Mouse (Mus musculus) lung, embryonic 16.5 days (tissue): ENCODE results near the gene Abcd2. TPM values are rescaled to one million over a fixed set of nuclear protein-coding genes. Genes with fewer than 3 reads are reported as not detected.

Source experiments
- ATAC-seq: fragments of 200-750 bp; cut with Nextera tagmentation; 2 replicates; pipeline ENCODE4 v1.8.0; 2017; ENCODE audit warnings: low read depth, mild to moderate bottlenecking, moderate library complexity
- H3K27ac ChIP-seq: fragments of 300-500 bp; sonication (generic); 2 replicates; pipeline ENCODE4 v1.5.1; 2014; ENCODE audit warnings: mild to moderate bottlenecking, control low read depth, low read length
- H3K27me3 ChIP-seq: fragments of 300-500 bp; sonication (generic); 2 replicates; pipeline ENCODE4 v1.6.1; 2014; ENCODE audit warnings: low read depth, low read length, mixed read lengths; ENCODE audit not compliant: control insufficient read depth, insufficient read depth
- H3K36me3 ChIP-seq: fragments of 300-500 bp; sonication (generic); 2 replicates; pipeline ENCODE4 v1.6.1; 2014; ENCODE audit warnings: low read length; ENCODE audit not compliant: control insufficient read depth, insufficient read depth
- H3K4me1 ChIP-seq: fragments of 300-500 bp; sonication (generic); replicated peaks from 2 replicates; pipeline ENCODE4 v1.6.1; 2014; ENCODE audit warnings: low read length, mixed read lengths; ENCODE audit not compliant: control insufficient read depth, insufficient read depth
- H3K4me2 ChIP-seq: fragments of 300-500 bp; sonication (generic); 2 replicates; pipeline ENCODE4 v1.6.1; 2014; ENCODE audit warnings: low read depth, low read length, control low read depth
- H3K4me3 ChIP-seq: fragments of 300-500 bp; sonication (generic); 2 replicates; pipeline ENCODE4 v1.5.1; 2014; ENCODE audit warnings: mild to moderate bottlenecking, low read length, control low read depth
- H3K9ac ChIP-seq: fragments of 300-500 bp; sonication (generic); 2 replicates; pipeline ENCODE4 v1.6.1; 2014; ENCODE audit warnings: low read length, control low read depth
- H3K9me3 ChIP-seq: fragments of 300-500 bp; sonication (generic); 2 replicates; pipeline ENCODE4 v1.6.1; 2016; ENCODE audit warnings: low read length; ENCODE audit not compliant: control insufficient read depth
- WGBS: fragments of 180-500 bp; shearing (Covaris S2); extraction: QIAGEN DNeasy Blood & Tissue Kit; methylation state at CpG from one replicate; pipeline ENCODE4 v1.1.7; 2014; 5-methylcytosine and 5-hydroxymethylcytosine counted together
- polyA plus RNA-seq: library from polyadenylated mRNA; unstranded; fragments of >200 nt; fragmentation: Nextera tagmentation; extraction: Ambion mirVana; gene quantifications from 2 replicates; pipeline ENCODE4 v1.2.1, GENCODE M21; 2015

Abcd2 gene
- 6.4 and 6.6 TPM in 2 replicates for polyA plus RNA-seq

DNA sequence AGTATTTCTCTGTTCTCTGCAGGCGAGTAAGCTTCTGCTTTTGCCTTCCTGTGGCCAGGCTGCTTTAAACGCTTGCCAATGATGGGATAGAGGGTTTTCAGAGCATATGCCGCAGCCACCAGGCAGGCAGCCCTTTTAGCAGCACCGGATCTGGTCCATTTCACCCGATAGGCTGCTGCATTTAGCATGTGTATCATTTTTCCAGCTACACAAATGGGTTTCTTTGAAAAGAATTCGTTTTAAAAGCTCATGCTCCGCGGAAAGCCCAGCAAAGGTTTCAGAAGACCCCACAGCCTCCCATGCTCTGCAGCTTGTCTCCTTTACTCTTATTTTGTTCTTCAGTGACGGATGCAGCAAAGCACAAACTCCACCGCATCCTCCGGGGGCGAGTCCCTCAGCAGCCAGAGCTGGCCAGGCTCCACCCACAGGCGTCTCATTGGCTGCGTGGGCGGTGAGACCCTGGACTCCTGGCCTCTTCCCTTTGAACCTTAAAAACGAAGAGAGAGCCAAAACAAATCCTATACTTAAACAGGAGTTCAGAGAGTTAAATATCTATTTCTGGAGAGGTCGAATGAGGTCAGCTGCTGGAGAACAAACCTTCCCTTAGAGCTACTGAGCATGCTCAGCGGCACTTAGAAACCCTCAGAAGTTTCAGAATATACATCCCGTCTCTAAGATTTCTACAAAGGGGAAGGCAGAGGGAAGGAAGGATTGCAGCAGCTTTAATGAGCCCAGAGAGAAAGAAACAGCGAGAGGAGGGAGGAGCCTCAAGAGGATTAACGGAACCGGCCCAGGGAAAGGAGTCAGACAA lies at the start of gene Abcd2:
Gene Abcd2, minus strand, starts transcription at position 388 of the 811 bp plus-strand sequence.
- ATAC-seq: peak; percentile 98
- Histone ChIP-seq H3K9ac (peak within 1 kb of the TSS; percentile 54), H3K36me3 (no peaks in the 10 kb centered on the region), H3K27ac (peak within 1 kb of the TSS; percentile 81), H3K27me3 (no peaks in the 10 kb centered on the region), H3K9me3 (no peaks in the 10 kb centered on the region), H3K4me3 (peak within 1 kb of the TSS; percentile 46), H3K4me1 (no peaks in the 10 kb centered on the region; the same call in 1 of the 2 replicates), H3K4me2 (peak within 1 kb of the TSS; percentile 74)
- 0% methylated on average over 22 of the region's 22 CpGs for WGBS

DNA sequence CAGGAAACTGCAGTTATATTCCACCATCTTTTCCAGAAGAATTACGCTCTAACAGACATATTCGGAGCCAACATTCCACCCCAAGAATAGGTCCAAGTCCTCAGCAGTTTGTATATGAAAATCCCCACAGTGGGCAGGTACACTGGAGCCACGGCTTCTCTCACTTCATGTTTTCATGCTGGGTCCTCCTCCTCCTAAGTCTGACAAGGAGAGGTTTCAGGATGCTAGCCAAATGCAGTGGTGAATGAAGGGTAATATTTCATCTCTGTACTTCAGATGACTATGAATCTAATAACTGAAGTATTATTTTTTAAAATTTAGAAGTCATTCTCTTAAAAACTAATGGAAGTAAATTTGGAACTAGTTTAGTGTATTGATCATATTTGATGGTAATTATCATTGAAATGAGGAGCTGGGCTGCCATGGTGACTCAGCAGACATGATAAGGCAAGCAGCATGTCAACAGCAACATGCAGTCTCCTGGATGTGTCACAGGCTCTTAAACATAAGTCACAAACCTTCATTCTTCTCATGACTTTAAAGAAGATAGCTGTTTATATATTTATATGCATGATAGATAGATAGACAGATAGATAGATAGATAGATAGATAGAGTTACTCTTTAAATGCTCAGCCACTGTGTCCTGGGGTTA lies 49.2 kb upstream of the Abcd2 start:
- H3K27me3 ChIP-seq: no peaks in the 10 kb centered on the region
- H3K4me3 ChIP-seq: no peak overlapping the region
- H3K9me3 ChIP-seq: no peaks in the 10 kb centered on the region
- H3K4me1 ChIP-seq: no peaks in the 10 kb centered on the region
- 79% methylated on average over 3 of the region's 3 CpGs for WGBS
- no peak overlapping the region for H3K9ac ChIP-seq
- ATAC-seq: no peak
- H3K36me3 ChIP-seq: no peaks in the 10 kb centered on the region
- no peak overlapping the region for H3K4me2 ChIP-seq
- no peak overlapping the region for H3K27ac ChIP-seq

DNA sequence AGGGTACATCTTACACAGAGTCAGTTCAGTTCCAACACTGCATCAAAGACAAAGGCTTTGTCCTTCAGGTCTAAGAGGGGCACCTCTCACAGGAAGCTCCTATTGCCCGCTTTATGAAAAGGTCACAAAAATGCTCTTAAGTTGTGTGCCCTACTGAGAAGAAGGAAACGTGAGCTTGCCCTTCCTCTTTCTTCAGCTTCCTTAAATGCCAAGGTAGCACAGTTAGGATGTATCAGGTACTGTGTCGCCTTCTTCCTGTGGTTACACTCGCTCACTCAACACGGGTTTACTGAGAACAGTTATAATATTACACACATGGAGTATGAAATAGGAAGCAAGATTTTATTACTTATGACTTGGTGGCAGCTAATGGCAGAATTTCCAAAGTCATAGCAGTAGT lies 45.7 kb upstream of the Abcd2 start:
- Histone ChIP-seq H3K27ac (no peak overlapping the region), H3K9me3 (no peaks in the 10 kb centered on the region), H3K4me1 (no peaks in the 10 kb centered on the region), H3K36me3 (no peaks in the 10 kb centered on the region), H3K4me3 (no peak overlapping the region), H3K9ac (no peak overlapping the region), H3K4me2 (no peak overlapping the region), H3K27me3 (no peaks in the 10 kb centered on the region)
- ATAC-seq: no peak
- WGBS: 73% methylated on average over 5 of the region's 5 CpGs

DNA sequence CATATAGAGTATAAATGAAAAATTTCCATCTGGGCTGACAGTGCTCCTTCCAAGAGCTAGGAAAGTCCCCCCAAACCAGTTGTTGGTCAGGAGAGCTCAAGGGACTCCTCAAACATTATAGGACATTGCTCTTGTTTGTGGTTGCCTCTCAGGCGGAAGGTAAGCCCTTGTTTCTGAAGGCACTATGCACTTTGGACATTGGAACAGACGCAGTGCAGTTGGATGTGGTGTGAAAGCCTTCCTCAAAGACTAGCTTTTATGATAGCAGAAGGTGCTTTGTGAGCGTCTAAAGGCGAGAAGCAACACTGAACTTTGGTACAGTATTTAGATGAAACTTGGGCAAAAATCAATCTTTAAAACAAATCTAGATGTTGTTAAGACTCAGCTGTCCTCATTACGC lies 14.9 kb upstream of the Abcd2 start:
- WGBS: 88% methylated on average over 5 of the region's 5 CpGs
- ATAC-seq: no peak
- no peaks in the 10 kb centered on the region for H3K36me3 ChIP-seq

DNA sequence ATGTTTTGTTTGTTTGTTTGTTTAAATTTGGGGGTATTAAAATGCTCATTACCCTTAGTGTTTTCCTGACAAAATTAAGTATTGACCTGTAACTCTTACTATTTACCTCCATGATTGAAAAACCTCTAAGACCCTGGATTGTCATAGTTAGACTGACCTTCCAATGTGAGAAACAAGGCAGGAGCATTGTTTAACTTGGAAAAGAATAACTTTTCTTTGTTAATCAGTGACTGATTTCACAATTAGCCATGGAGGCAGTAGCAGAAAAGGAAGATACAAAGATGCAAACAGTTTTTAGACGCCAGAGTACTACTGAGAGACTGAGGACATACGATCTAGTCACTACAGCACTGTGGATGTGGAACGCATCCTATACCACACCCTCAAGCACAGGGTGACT lies 11.9 kb upstream of the Abcd2 start:
- no peaks in the 10 kb centered on the region for H3K27me3 ChIP-seq
- H3K4me1 ChIP-seq: no peaks in the 10 kb centered on the region
- WGBS: 80% methylated on average over 3 of the region's 3 CpGs
- no peak overlapping the region for H3K4me2 ChIP-seq
- no peak overlapping the region for H3K27ac ChIP-seq
- no peak for ATAC-seq
- H3K9ac ChIP-seq: no peak overlapping the region
- H3K36me3 ChIP-seq: no peaks in the 10 kb centered on the region
- H3K9me3 ChIP-seq: no peaks in the 10 kb centered on the region
- H3K4me3 ChIP-seq: no peak overlapping the region

More for the DNA sequence above, 14.9 kb upstream of the Abcd2 start:
- Histone ChIP-seq H3K27me3 (no peaks in the 10 kb centered on the region), H3K4me2 (no peak overlapping the region), H3K9ac (no peak overlapping the region), H3K4me1 (no peaks in the 10 kb centered on the region), H3K27ac (no peak overlapping the region), H3K9me3 (no peaks in the 10 kb centered on the region), H3K4me3 (no peak overlapping the region)

DNA sequence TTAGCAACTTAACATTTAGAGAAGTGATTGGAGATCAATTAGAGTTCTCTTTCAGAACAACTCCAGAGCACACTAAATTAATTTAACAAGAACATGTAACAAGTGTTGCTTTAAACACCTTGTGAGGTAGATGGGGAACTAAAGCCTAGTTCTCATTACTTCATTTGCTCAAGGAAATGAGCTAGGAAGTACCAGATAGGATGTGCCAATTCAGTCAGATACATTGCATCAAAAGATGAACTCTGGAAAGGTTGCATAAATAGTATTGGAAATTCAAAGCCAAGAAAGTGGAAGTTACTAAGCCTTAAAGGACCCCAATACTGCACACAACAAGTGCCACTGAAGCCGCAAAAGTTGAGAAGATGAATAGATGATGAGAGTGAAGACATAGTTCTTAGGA lies 10.9 kb upstream of the Abcd2 start:
- WGBS: 88% methylated on average over 1 of the region's 1 CpGs

DNA sequence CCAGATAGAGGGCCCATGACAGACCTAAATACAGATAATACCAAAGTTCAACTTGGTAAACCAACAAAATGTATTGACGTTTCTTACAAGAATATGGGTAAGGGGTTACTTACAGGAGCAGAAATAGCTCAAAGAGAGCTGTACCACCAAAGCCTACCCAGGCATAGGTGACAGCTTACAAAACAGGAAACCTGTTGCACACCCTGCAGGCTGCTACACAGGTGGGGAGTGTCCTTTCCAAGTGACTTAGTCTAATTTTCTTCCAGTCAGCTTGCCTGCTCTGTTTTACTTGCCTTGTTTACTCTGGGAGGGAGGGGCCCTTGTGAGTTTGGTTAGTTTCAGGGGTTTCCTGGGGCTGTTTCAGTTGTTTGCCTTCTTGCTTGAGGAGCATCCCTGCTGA lies 9.2 kb upstream of the Abcd2 start:
- Histone ChIP-seq H3K9me3 (no peaks in the 10 kb centered on the region), H3K27ac (no peak overlapping the region), H3K27me3 (no peaks in the 10 kb centered on the region), H3K4me1 (no peaks in the 10 kb centered on the region), H3K4me3 (no peak overlapping the region), H3K4me2 (no peak overlapping the region), H3K36me3 (no peaks in the 10 kb centered on the region), H3K9ac (no peak overlapping the region)
- WGBS: 78% methylated on average over 1 of the region's 1 CpGs
- ATAC-seq: no peak

More for the DNA sequence above, 10.9 kb upstream of the Abcd2 start:
- no peaks in the 10 kb centered on the region for H3K36me3 ChIP-seq
- no peak overlapping the region for H3K4me3 ChIP-seq
- no peaks in the 10 kb centered on the region for H3K9me3 ChIP-seq
- no peaks in the 10 kb centered on the region for H3K27me3 ChIP-seq
- no peaks in the 10 kb centered on the region for H3K4me1 ChIP-seq
- no peak overlapping the region for H3K9ac ChIP-seq
- ATAC-seq: no peak
- no peak overlapping the region for H3K27ac ChIP-seq
- H3K4me2 ChIP-seq: no peak overlapping the region

DNA sequence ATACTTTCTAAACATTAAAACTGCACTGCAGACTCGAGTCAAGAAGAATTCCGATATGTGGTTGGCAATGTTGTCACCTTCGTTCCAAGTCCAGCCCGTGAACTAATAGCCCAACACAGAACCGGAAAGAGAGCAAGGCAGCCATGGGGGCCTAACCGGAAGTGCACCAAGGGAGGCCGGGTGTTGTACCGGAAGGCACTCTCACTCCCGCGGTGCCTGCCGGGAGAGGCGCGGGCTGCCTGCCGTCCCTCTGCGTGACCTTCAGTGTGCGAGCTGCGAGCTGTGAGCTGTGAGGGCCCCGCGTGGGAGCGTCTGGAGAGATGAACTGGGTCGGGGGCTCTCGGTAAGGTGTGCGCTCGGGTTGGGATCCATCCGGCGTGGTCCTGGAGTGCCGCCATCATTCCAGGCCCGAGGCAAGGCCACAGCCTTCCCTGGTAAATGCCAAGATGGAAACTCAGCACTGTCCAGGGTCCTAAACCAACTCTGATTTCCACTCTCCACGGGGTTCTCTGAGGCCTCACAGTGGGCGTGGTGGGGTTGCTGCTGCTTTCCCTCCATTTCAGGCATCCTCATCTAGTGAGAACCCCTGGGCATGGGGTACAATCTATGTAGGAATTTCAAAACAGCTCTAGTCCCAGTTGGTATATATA lies 7.8 kb upstream of the Abcd2 start, which contains the start of gene CN725425:
Gene CN725425, plus strand, starts transcription at position 239 of the 650 bp plus-strand sequence.
- 89% methylated on average over 29 of the region's 30 CpGs for WGBS
- H3K4me1 ChIP-seq: no peaks in the 10 kb centered on the region
- no peaks in the 10 kb centered on the region for H3K36me3 ChIP-seq

DNA sequence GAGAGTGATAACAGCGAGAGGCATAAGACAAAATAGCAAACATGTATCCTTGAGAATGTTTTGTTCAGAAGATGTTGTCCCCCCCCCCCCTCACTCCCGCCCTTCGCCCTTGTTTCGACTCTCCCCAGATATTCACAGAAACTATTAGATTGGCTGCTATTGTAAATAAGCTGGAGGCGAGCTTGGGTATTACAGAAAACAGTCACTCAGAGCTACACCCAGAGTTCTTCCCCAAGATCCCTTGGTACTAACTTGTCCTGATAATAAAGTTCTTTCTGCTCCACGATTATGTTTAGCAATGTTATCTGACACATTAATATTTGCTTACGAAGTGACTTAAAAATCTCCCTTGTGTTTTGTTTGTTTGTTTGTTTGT lies 612 bp upstream of the Abcd2 start:
- peak overlapping the region; percentile 81 for H3K27ac ChIP-seq
- H3K4me3 ChIP-seq: peak overlapping the region; percentile 46
- WGBS: 9% methylated on average over 7 of the region's 7 CpGs
- ATAC-seq: peak; percentile 60
- no peaks in the 10 kb centered on the region for H3K27me3 ChIP-seq
- peak overlapping the region; percentile 74 for H3K4me2 ChIP-seq
- no peaks in the 10 kb centered on the region; the same call in 1 of the 2 replicates for H3K4me1 ChIP-seq
- H3K36me3 ChIP-seq: no peaks in the 10 kb centered on the region
- peak overlapping the region; percentile 54 for H3K9ac ChIP-seq
- no peaks in the 10 kb centered on the region for H3K9me3 ChIP-seq

More for the DNA sequence above, 7.8 kb upstream of the Abcd2 start, which contains the start of gene CN725425:
- ATAC-seq: no peak
- Histone ChIP-seq H3K4me3 (no peak within 1 kb of the TSS), H3K9me3 (no peaks in the 10 kb centered on the region), H3K27ac (no peak within 1 kb of the TSS), H3K4me2 (no peak within 1 kb of the TSS), H3K27me3 (no peaks in the 10 kb centered on the region), H3K9ac (no peak within 1 kb of the TSS)
